Comparison of ENCODE assay signal across 8 mouse cellular contexts in genomic region chr11:98773635-98774295, GRCm38 (mm10). TPM values are rescaled to one million over a fixed set of nuclear protein-coding genes. Genes with fewer than 3 reads are reported as not detected.
A peak's percentile ranks its signal among the peaks of the same experiment; 100 is the strongest.
DNase-seq lines count a peak whose midpoint lies in the region; ATAC-seq and TF ChIP-seq lines count a peak whose summit lies in the region.

No protein-coding gene starts in this region.

- peak overlapping the region; percentile 97 for H3K4me3 ChIP-seq in bone marrow macrophage, adult 2 months (ENCODE audit: insufficient read depth, low read length)
- H3K4me3 ChIP-seq in embryonic fibroblast, embryonic 13.5 days (ENCODE audit: insufficient read depth, low read length), result peak overlapping the region; percentile 83
- peak overlapping the region; percentile 60 for H3K4me3 ChIP-seq in heart, embryonic 10.5 days
- peak overlapping the region; percentile 44 for H3K4me3 ChIP-seq in kidney, embryonic 16.5 days (ENCODE audit: low read length)
- H3K4me3 ChIP-seq in liver, adult 2 months (ENCODE audit: insufficient read depth, low read depth, low read length), result peak overlapping the region; percentile 83
- peak overlapping the region; percentile 75 for H3K4me3 ChIP-seq in myocyte

- H3K9me3 ChIP-seq in heart, embryonic 10.5 days, result no peaks in the 10 kb centered on the region
- H3K9me3 ChIP-seq in kidney, embryonic 16.5 days (ENCODE audit: low read length), result no peaks in the 10 kb centered on the region

- 0 out of 2 replicates have a peak, but pooled peaks cover 3% of the 10 kb centered on the region for H3K79me2 ChIP-seq in liver, adult 2 months (ENCODE audit: control insufficient read depth, insufficient read depth, low read length)
- H3K79me2 ChIP-seq in myocyte (ENCODE audit: control insufficient read depth, insufficient read depth), result peaks cover 18% of the 10 kb centered on the region

- H3K4me1 ChIP-seq in bone marrow macrophage, adult 2 months (ENCODE audit: control insufficient read depth, insufficient read depth, low read length), result peaks cover 34% of the 10 kb centered on the region
- H3K4me1 ChIP-seq in embryonic fibroblast, embryonic 13.5 days (ENCODE audit: control insufficient read depth, insufficient read depth, low read length), result peaks cover 8% of the 10 kb centered on the region
- H3K4me1 ChIP-seq in heart, embryonic 10.5 days, result peaks cover 94% of the 10 kb centered on the region
- peaks cover 62% of the 10 kb centered on the region for H3K4me1 ChIP-seq in kidney, embryonic 16.5 days (ENCODE audit: insufficient read depth, low read length)
- H3K4me1 ChIP-seq in liver, adult 2 months (ENCODE audit: control insufficient read depth, insufficient read depth, low read length), result peaks cover 28% of the 10 kb centered on the region

- peak; percentile 86 for ATAC-seq in kidney, embryonic 16.5 days (ENCODE audit: low FRiP score, low TSS enrichment)

- peaks cover 27% of the 10 kb centered on the region for H3K36me3 ChIP-seq in heart, embryonic 10.5 days
- peaks cover 14% of the 10 kb centered on the region for H3K36me3 ChIP-seq in kidney, embryonic 16.5 days (ENCODE audit: insufficient read depth, low read length)
- H3K36me3 ChIP-seq in liver, adult 2 months (ENCODE audit: control insufficient read depth, insufficient read depth, low read length), result peaks cover 41% of the 10 kb centered on the region
- H3K36me3 ChIP-seq in myocyte (ENCODE audit: control insufficient read depth, insufficient read depth), result peaks cover 26% of the 10 kb centered on the region
- H3K36me3 ChIP-seq in splenic B cell, adult 2 months (ENCODE audit: control insufficient read depth, insufficient read depth, low read length, poor library complexity, severe bottlenecking), result no peaks in the 10 kb centered on the region

- DNase-seq in A20 (ENCODE audit: low read depth, low spot score), result peak; percentile 98
- DNase-seq in heart, embryonic 10.5 days (ENCODE audit: low spot score), result peak; percentile 99
- peak; percentile 97 for DNase-seq in liver, adult 2 months (ENCODE audit: extremely low read depth, low read depth, low spot score)
- DNase-seq in splenic B cell, adult 2 months (ENCODE audit: low read depth, low spot score), result peak; percentile 96

- TF ChIP-seq CTCF in bone marrow macrophage, adult 2 months (IDR thresholded peaks at IDR 0.05; ENCODE audit: low read depth, low read length), result no peak
- no peak for TF ChIP-seq CTCF in embryonic fibroblast, embryonic 13.5 days (IDR thresholded peaks at IDR 0.05; ENCODE audit: borderline replicate concordance, insufficient read depth, low read length)
- TF ChIP-seq CTCF in liver, adult 2 months (IDR thresholded peaks at IDR 0.05; ENCODE audit: low read depth, low read length), result 0 out of 2 replicates have a peak, but pooled peaks have one; percentile 9

- H3K9ac ChIP-seq in kidney, embryonic 16.5 days (replicated peaks; ENCODE audit: low read length), result peak overlapping the region; percentile 55; the same call in 1 of the 2 replicates
- H3K9ac ChIP-seq in liver, adult 2 months (ENCODE audit: low read depth, low read length), result peak overlapping the region; percentile 85

- H3ac ChIP-seq in myocyte (ENCODE audit: control insufficient read depth, insufficient read length), result no peak overlapping the region

- H3K27me3 ChIP-seq in heart, embryonic 10.5 days (ENCODE audit: insufficient read depth, poor library complexity, severe bottlenecking), result no peaks in the 10 kb centered on the region
- no peaks in the 10 kb centered on the region for H3K27me3 ChIP-seq in kidney, embryonic 16.5 days (ENCODE audit: insufficient read depth, low read length)
- no peaks in the 10 kb centered on the region for H3K27me3 ChIP-seq in liver, adult 2 months (ENCODE audit: control insufficient read depth, insufficient read depth, low read length)
- H3K27me3 ChIP-seq in myocyte (ENCODE audit: control insufficient read depth, insufficient read depth, insufficient read length), result no peaks in the 10 kb centered on the region
- no peaks in the 10 kb centered on the region for H3K27me3 ChIP-seq in splenic B cell, adult 2 months (ENCODE audit: control insufficient read depth, insufficient read depth, low read length, poor library complexity, severe bottlenecking)

- H3K27ac ChIP-seq in bone marrow macrophage, adult 2 months (ENCODE audit: insufficient read depth, low read depth, low read length), result peak overlapping the region; percentile 74
- H3K27ac ChIP-seq in embryonic fibroblast, embryonic 13.5 days (ENCODE audit: insufficient read depth, low read length), result peak overlapping the region; percentile 90
- peak overlapping the region; percentile 91 for H3K27ac ChIP-seq in heart, embryonic 10.5 days
- peak overlapping the region; percentile 51; the same call in 1 of the 2 replicates for H3K27ac ChIP-seq in kidney, embryonic 16.5 days (ENCODE audit: low read length)
- peak overlapping the region; percentile 96 for H3K27ac ChIP-seq in liver, adult 2 months (replicated peaks; ENCODE audit: insufficient read depth, low read depth, low read length)

- WGBS in heart, embryonic 10.5 days, result under 1% methylated on average over 37 of the region's 37 CpGs
- under 1% methylated on average over 37 of the region's 37 CpGs for WGBS in kidney, embryonic 16.5 days
- under 1% methylated on average over 37 of the region's 37 CpGs for WGBS in liver, adult 2 months

- no peak for TF ChIP-seq POLR2A in bone marrow macrophage, adult 2 months (IDR thresholded peaks at IDR 0.05; ENCODE audit: borderline replicate concordance, low read depth, low read length)
- 0 out of 2 replicates have a peak, but pooled peaks have one; percentile 28 for TF ChIP-seq POLR2A in embryonic fibroblast, embryonic 13.5 days (IDR thresholded peaks at IDR 0.05; ENCODE audit: low read depth, low read length)
- TF ChIP-seq POLR2A in liver, adult 2 months (IDR thresholded peaks at IDR 0.05; ENCODE audit: extremely low read depth, insufficient read depth, low read length), result peak; percentile 91
- TF ChIP-seq POLR2A in myocyte (IDR thresholded peaks at IDR 0.05; ENCODE audit: insufficient read length, low read depth), result peak; percentile 61

- H3K4me2 ChIP-seq in kidney, embryonic 16.5 days (replicated peaks; ENCODE audit: low read depth, low read length), result peak overlapping the region; percentile 82
- peak overlapping the region; percentile 99 for H3K4me2 ChIP-seq in myocyte (ENCODE audit: low read depth)

TF ChIP-seq in myocyte, 11 proteins besides CTCF, POLR2A, EP300 and RAD21 (continues in another document):
- peak in 2 of 3 experiments; percentile 36 to 71 for TF ChIP-seq MYOD1 (IDR thresholded peaks at IDR 0.05; ENCODE audit: control insufficient read depth in 1 of 3, insufficient read length in 2 of 3, low read depth in 2 of 3)
- peak; percentile 91 for TF ChIP-seq POLR2AphosphoS2 (IDR thresholded peaks at IDR 0.05; ENCODE audit: insufficient read length, low read depth)

RNA-seq across cellular contexts. Expression of gene Nr1d1, which starts 1.4 kb away (rescaled TPM):
- polyA plus RNA-seq in bone marrow macrophage, adult 2 months (2012; ENCODE audit: insufficient read depth, insufficient read length, missing spikeins), result 7.4 and 8.2 TPM in 2 replicates
- 18.7 and 23.7 TPM in 2 replicates for polyA plus RNA-seq in embryonic fibroblast, embryonic 13.5 days (2011; ENCODE audit: insufficient read length, low read depth, missing spikeins)
- 3.6 and 5.9 TPM in 2 replicates for polyA plus RNA-seq in heart, embryonic 10.5 days (2016; fragmentation: Nextera tagmentation; extraction: Ambion mirVana)
- polyA plus RNA-seq in kidney, embryonic 16.5 days (2015; fragmentation: Nextera tagmentation; extraction: Ambion mirVana), result 2.2 and 2.4 TPM in 2 replicates
- total RNA-seq in liver, adult 2 months (2014; rRNA removed), result 19.0 and 45.4 TPM in 2 replicates
- polyA plus RNA-seq in liver, adult 2 months (2012; rRNA removed), result 75.4 and 106 TPM in 2 replicates
- polyA plus RNA-seq in myocyte (2012; fragmentation: generic; extraction: Trizol), result 49.1 TPM

RNA-seq across cellular contexts. Expression of gene Msl1, which starts 21.6 kb away (rescaled TPM):
- polyA plus RNA-seq in bone marrow macrophage, adult 2 months (2012; ENCODE audit: insufficient read depth, insufficient read length, missing spikeins), result 78.4 and 79.3 TPM in 2 replicates
- 77.7 and 83.8 TPM in 2 replicates for polyA plus RNA-seq in embryonic fibroblast, embryonic 13.5 days (2011; ENCODE audit: insufficient read length, low read depth, missing spikeins)
- polyA plus RNA-seq in heart, embryonic 10.5 days (2016; fragmentation: Nextera tagmentation; extraction: Ambion mirVana), result 14.0 and 21.6 TPM in 2 replicates
- polyA plus RNA-seq in kidney, embryonic 16.5 days (2015; fragmentation: Nextera tagmentation; extraction: Ambion mirVana), result 23.7 and 24.2 TPM in 2 replicates
- 15.5 and 17.7 TPM in 2 replicates for total RNA-seq in liver, adult 2 months (2014; rRNA removed)
- 17.0 and 17.2 TPM in 2 replicates for polyA plus RNA-seq in liver, adult 2 months (2012; rRNA removed)
- polyA plus RNA-seq in myocyte (2012; fragmentation: generic; extraction: Trizol), result 35.6 TPM

RNA-seq across cellular contexts. Expression of gene Casc3, which starts 30.9 kb away (rescaled TPM):
- polyA plus RNA-seq in bone marrow macrophage, adult 2 months (2012; ENCODE audit: insufficient read depth, insufficient read length, missing spikeins), result 37.9 and 40.1 TPM in 2 replicates
- polyA plus RNA-seq in embryonic fibroblast, embryonic 13.5 days (2011; ENCODE audit: insufficient read length, low read depth, missing spikeins), result 29.7 and 36.7 TPM in 2 replicates
- polyA plus RNA-seq in heart, embryonic 10.5 days (2016; fragmentation: Nextera tagmentation; extraction: Ambion mirVana), result 29.5 and 37.2 TPM in 2 replicates
- 36.2 and 41.0 TPM in 2 replicates for polyA plus RNA-seq in kidney, embryonic 16.5 days (2015; fragmentation: Nextera tagmentation; extraction: Ambion mirVana)
- 3.6 and 6.6 TPM in 2 replicates for total RNA-seq in liver, adult 2 months (2014; rRNA removed)
- 11.2 and 12.5 TPM in 2 replicates for polyA plus RNA-seq in liver, adult 2 months (2012; rRNA removed)
- 22.1 TPM for polyA plus RNA-seq in myocyte (2012; fragmentation: generic; extraction: Trizol)

RNA-seq across cellular contexts. Expression of gene Thra, which starts 33.3 kb away (rescaled TPM):
- polyA plus RNA-seq in bone marrow macrophage, adult 2 months (2012; ENCODE audit: insufficient read depth, insufficient read length, missing spikeins), result 20.7 and 23.5 TPM in 2 replicates
- 66.0 and 83.9 TPM in 2 replicates for polyA plus RNA-seq in embryonic fibroblast, embryonic 13.5 days (2011; ENCODE audit: insufficient read length, low read depth, missing spikeins)
- polyA plus RNA-seq in heart, embryonic 10.5 days (2016; fragmentation: Nextera tagmentation; extraction: Ambion mirVana), result 19.2 and 23.2 TPM in 2 replicates
- polyA plus RNA-seq in kidney, embryonic 16.5 days (2015; fragmentation: Nextera tagmentation; extraction: Ambion mirVana), result 24.4 and 25.9 TPM in 2 replicates
- 5.5 and 8.9 TPM in 2 replicates for total RNA-seq in liver, adult 2 months (2014; rRNA removed)
- 13.6 and 14.9 TPM in 2 replicates for polyA plus RNA-seq in liver, adult 2 months (2012; rRNA removed)
- 68.9 TPM for polyA plus RNA-seq in myocyte (2012; fragmentation: generic; extraction: Trizol)

RNA-seq across cellular contexts. Expression of gene Med24, which starts 44.5 kb away (rescaled TPM):
- polyA plus RNA-seq in bone marrow macrophage, adult 2 months (2012; ENCODE audit: insufficient read depth, insufficient read length, missing spikeins), result 26.9 and 32.2 TPM in 2 replicates
- polyA plus RNA-seq in embryonic fibroblast, embryonic 13.5 days (2011; ENCODE audit: insufficient read length, low read depth, missing spikeins), result 50.1 and 58.1 TPM in 2 replicates
- polyA plus RNA-seq in heart, embryonic 10.5 days (2016; fragmentation: Nextera tagmentation; extraction: Ambion mirVana), result 54.6 and 56.5 TPM in 2 replicates
- polyA plus RNA-seq in kidney, embryonic 16.5 days (2015; fragmentation: Nextera tagmentation; extraction: Ambion mirVana), result 71.4 and 73.9 TPM in 2 replicates
- 3.9 and 6.2 TPM in 2 replicates for total RNA-seq in liver, adult 2 months (2014; rRNA removed)
- 16.2 and 23.2 TPM in 2 replicates for polyA plus RNA-seq in liver, adult 2 months (2012; rRNA removed)
- 32.5 TPM for polyA plus RNA-seq in myocyte (2012; fragmentation: generic; extraction: Trizol)

Comparison
In these comparisons a context has a peak if more than half of its experiments do, and no peak if none do; other contexts are left out.
1. Peak in every context shown above with its lines: DNase-seq, ATAC-seq, H3K4me3 ChIP-seq and H3K27ac ChIP-seq.
2. H3K4me3 ChIP-seq: peak in every context shown above with its lines; median percentile 97 in bone marrow macrophage, adult 2 months; 83 in embryonic fibroblast, embryonic 13.5 days; 83 in liver, adult 2 months; 75 in myocyte; 60 in heart, embryonic 10.5 days; 44 in kidney, embryonic 16.5 days.